8 mouse cellular contexts compared by ENCODE assay signal in the genomic region with DNA sequence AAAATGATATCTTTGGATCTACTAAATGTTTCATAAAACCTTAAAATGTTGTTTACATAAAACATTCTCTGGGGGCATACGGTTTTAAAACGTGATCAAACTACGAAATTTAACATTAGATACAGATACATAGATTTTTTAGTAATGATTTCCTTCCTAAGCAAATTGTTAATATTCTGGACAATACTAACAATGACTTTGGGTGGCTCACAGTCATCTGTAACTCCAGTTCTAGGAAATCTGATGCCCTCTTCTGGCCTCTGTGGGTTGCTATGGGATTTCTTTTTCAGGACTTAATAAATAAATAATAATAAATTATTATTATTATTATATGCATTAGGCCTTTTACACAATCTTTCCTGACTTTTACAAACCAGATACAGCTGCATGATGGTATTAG. TPM values are rescaled to one million over a fixed set of nuclear protein-coding genes. Genes with fewer than 3 reads are reported as not detected.
DNase-seq lines count a peak whose midpoint lies in the region; ATAC-seq and TF ChIP-seq lines count a peak whose summit lies in the region.

No protein-coding gene starts in this region.

- H3K4me3 ChIP-seq in hindbrain, embryonic 13.5 days, result peak overlapping the region; percentile 73
- peak overlapping the region; percentile 71 for H3K4me3 ChIP-seq in liver, postnatal 0 days (ENCODE audit: low read depth, low read length)
- peak overlapping the region; percentile 80; the same call in 1 of the 2 replicates for H3K4me3 ChIP-seq in stomach, postnatal 0 days (ENCODE audit: low read depth, low read length)
- H3K4me3 ChIP-seq in thymus, adult 2 months (ENCODE audit: control insufficient read depth, insufficient read depth, low read length), result no peak overlapping the region

- peaks cover 6% of the 10 kb centered on the region for H3K4me1 ChIP-seq in hindbrain, embryonic 13.5 days (replicated peaks)
- H3K4me1 ChIP-seq in liver, postnatal 0 days (ENCODE audit: insufficient read depth), result no peaks in the 10 kb centered on the region
- no peaks in the 10 kb centered on the region for H3K4me1 ChIP-seq in stomach, postnatal 0 days (replicated peaks; ENCODE audit: control insufficient read depth, insufficient read depth)
- no peaks in the 10 kb centered on the region for H3K4me1 ChIP-seq in thymus, adult 2 months (replicated peaks; ENCODE audit: control insufficient read depth, insufficient read depth, low read length)

- peak; percentile 22; the same call in 1 of the 2 replicates for TF ChIP-seq CTCF in liver, postnatal 0 days (IDR thresholded peaks at IDR 0.05; ENCODE audit: low read depth)
- peak; percentile 42 for TF ChIP-seq CTCF in stomach, postnatal 0 days (IDR thresholded peaks at IDR 0.05; ENCODE audit: low read depth)
- no peak for TF ChIP-seq CTCF in thymus, adult 2 months (IDR thresholded peaks at IDR 0.05; ENCODE audit: borderline replicate concordance, control insufficient read depth, extremely low read depth, insufficient read depth, low read length, poor library complexity)

- 17% methylated on average over 3 of the region's 3 CpGs for WGBS in hindbrain, embryonic 13.5 days
- WGBS in liver, postnatal 0 days (ENCODE audit: insufficient replicate concordance), result 19% methylated on average over 3 of the region's 3 CpGs
- 18% methylated on average over 3 of the region's 3 CpGs for WGBS in stomach, postnatal 0 days
- 29% methylated on average over 3 of the region's 3 CpGs for WGBS in thymus, adult 2 months

- ATAC-seq in hindbrain, embryonic 13.5 days (ENCODE audit: low FRiP score), result no peak
- ATAC-seq in liver, postnatal 0 days, result no peak
- ATAC-seq in stomach, postnatal 0 days (ENCODE audit: low FRiP score, low TSS enrichment), result no peak

- no peak overlapping the region for H3K27ac ChIP-seq in hindbrain, embryonic 13.5 days
- no peak overlapping the region for H3K27ac ChIP-seq in liver, postnatal 0 days (ENCODE audit: low read depth)
- H3K27ac ChIP-seq in stomach, postnatal 0 days (replicated peaks), result no peak overlapping the region
- no peak overlapping the region for H3K27ac ChIP-seq in thymus, adult 2 months (ENCODE audit: control insufficient read depth, insufficient read depth, low read length)

- no peak for TF ChIP-seq EP300 in liver, postnatal 0 days (IDR thresholded peaks at IDR 0.05; ENCODE audit: low read depth)
- TF ChIP-seq EP300 in stomach, postnatal 0 days (optimal IDR thresholded peaks at IDR 0.05), result no peak

- no peaks in the 10 kb centered on the region for H3K36me3 ChIP-seq in hindbrain, embryonic 13.5 days
- no peaks in the 10 kb centered on the region for H3K36me3 ChIP-seq in liver, postnatal 0 days (replicated peaks; ENCODE audit: insufficient read depth, low read length)
- H3K36me3 ChIP-seq in stomach, postnatal 0 days (ENCODE audit: control insufficient read depth, insufficient read depth, low read length), result no peaks in the 10 kb centered on the region
- no peaks in the 10 kb centered on the region for H3K36me3 ChIP-seq in thymus, adult 2 months (ENCODE audit: control insufficient read depth, insufficient read depth, low read length)

- peak overlapping the region; percentile 55 for H3K4me2 ChIP-seq in hindbrain, embryonic 13.5 days
- H3K4me2 ChIP-seq in liver, postnatal 0 days (ENCODE audit: low read depth, low read length), result peak overlapping the region; percentile 67
- peak overlapping the region; percentile 59 for H3K4me2 ChIP-seq in stomach, postnatal 0 days (replicated peaks; ENCODE audit: low read depth)

- H3K9ac ChIP-seq in hindbrain, embryonic 13.5 days, result no peak overlapping the region
- no peak overlapping the region for H3K9ac ChIP-seq in liver, postnatal 0 days (replicated peaks)
- H3K9ac ChIP-seq in stomach, postnatal 0 days (ENCODE audit: low read length), result no peak overlapping the region

- no peak for TF ChIP-seq POLR2A in thymus, adult 2 months (IDR thresholded peaks at IDR 0.05; ENCODE audit: control insufficient read depth, extremely low read depth, insufficient read depth, low read length, poor library complexity)

- H3K9me3 ChIP-seq in hindbrain, embryonic 13.5 days, result no peaks in the 10 kb centered on the region
- H3K9me3 ChIP-seq in liver, postnatal 0 days (ENCODE audit: low read length), result no peaks in the 10 kb centered on the region
- H3K9me3 ChIP-seq in stomach, postnatal 0 days (ENCODE audit: control insufficient read depth, low read length), result no peaks in the 10 kb centered on the region

- peak; percentile 80 for DNase-seq in cerebellum, adult 9-10 months
- no peak for DNase-seq in cerebellum, adult 11 months
- peak; percentile 64 for DNase-seq in embryo, embryonic 10.5 days (ENCODE audit: low spot score)
- no peak for DNase-seq in liver, postnatal 0 days
- no peak for DNase-seq in stomach, postnatal 0 days (ENCODE audit: low spot score)
- no peak for DNase-seq in gastrocnemius, adult 8-10 months (ENCODE audit: low spot score in 2 of 2)
- no peak for DNase-seq in thymus, adult 2 months

- H3K27me3 ChIP-seq in hindbrain, embryonic 13.5 days, result no peaks in the 10 kb centered on the region
- H3K27me3 ChIP-seq in liver, postnatal 0 days (ENCODE audit: insufficient read depth, low read length), result no peaks in the 10 kb centered on the region
- H3K27me3 ChIP-seq in stomach, postnatal 0 days (ENCODE audit: control insufficient read depth, insufficient read depth, low read length), result no peaks in the 10 kb centered on the region
- peaks cover 3% of the 10 kb centered on the region; the same call in 1 of the 2 replicates for H3K27me3 ChIP-seq in thymus, adult 2 months (ENCODE audit: control insufficient read depth, insufficient read depth, low read length)

RNA-seq across cellular contexts. Expression of gene Slc47a1, which starts 30.9 kb away (rescaled TPM):
- 0.06 and 0.14 TPM in 2 replicates for polyA plus RNA-seq in hindbrain, embryonic 13.5 days (2015; fragmentation: Nextera tagmentation; extraction: Ambion mirVana)
- polyA plus RNA-seq in liver, postnatal 0 days (2015; fragmentation: Nextera tagmentation; extraction: Ambion mirVana), result 27.5 and 30.2 TPM in 2 replicates
- 1.3 and 1.4 TPM in 2 replicates for polyA plus RNA-seq in stomach, postnatal 0 days (2015; fragmentation: Nextera tagmentation; extraction: Ambion mirVana)
- 10 to 100 TPM; 13.9 to 19.3 (median 16.7) TPM for total RNA-seq in gastrocnemius, adult 8-10 months (2022)
- polyA plus RNA-seq in thymus, adult 2 months (2012; rRNA removed), result 1.5 and 3.4 TPM in 2 replicates

RNA-seq across cellular contexts. Expression of gene Rnf112, which starts 44.9 kb away (rescaled TPM):
- 12.2 and 13.6 TPM in 2 replicates for polyA plus RNA-seq in hindbrain, embryonic 13.5 days (2015; fragmentation: Nextera tagmentation; extraction: Ambion mirVana)
- polyA plus RNA-seq in liver, postnatal 0 days (2015; fragmentation: Nextera tagmentation; extraction: Ambion mirVana), result 0.04 and 0.06 TPM in 2 replicates
- polyA plus RNA-seq in stomach, postnatal 0 days (2015; fragmentation: Nextera tagmentation; extraction: Ambion mirVana), result 0.84 and 1.3 TPM in 2 replicates
- under 1 TPM in 1 of 4 experiments, not detected in 3; 0.08 TPM for total RNA-seq in gastrocnemius, adult 8-10 months (2022)
- 0.12 and 0.13 TPM in 2 replicates for polyA plus RNA-seq in thymus, adult 2 months (2012; rRNA removed)

Comparison
In these comparisons a context has a peak if more than half of its experiments do, and no peak if none do; other contexts are left out.
1. DNase-seq: peak in cerebellum, adult 9-10 months (single experiment) and embryo, embryonic 10.5 days (single experiment); none in cerebellum, adult 11 months (single experiment), liver, postnatal 0 days (single experiment), stomach, postnatal 0 days (single experiment), gastrocnemius, adult 8-10 months (0 of 2) and thymus, adult 2 months (single experiment).
2. Peak in every context shown above with its lines, with median percentiles within 50 percentile points of each other: H3K4me2 ChIP-seq.